ENCODE assay signal across 25 mouse cellular contexts in the genomic region with DNA sequence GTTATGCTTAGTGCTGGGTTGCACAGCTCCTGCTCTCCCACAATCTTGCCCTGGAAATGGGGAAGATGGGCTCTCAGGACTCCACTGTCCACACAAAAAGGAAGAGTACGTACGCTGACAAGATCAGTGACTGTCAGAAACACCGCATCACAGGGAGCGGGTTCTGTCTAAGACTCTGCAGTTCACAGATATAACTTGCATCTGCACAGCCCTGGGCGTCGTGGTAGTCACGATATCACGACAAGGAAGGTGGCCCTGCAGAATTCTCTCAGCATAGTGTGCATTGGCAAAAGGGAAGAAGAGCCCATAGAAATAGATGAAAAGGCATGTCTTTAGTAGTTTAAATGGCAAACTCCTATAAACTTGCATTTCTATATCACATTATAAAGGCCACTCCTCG.
"Had no signal": no experiment of that assay in that cellular context is flagged by ENCODE, and none has a peak within 500 bp of the region (broad histone marks: within the 10 kb centered on the region; RNA-seq: fewer than 3 reads in every experiment).

No protein-coding gene starts in this region.

- H3K27me3 ChIP-seq: heart, embryonic 13.5 days; heart, embryonic 15.5 days; kidney, embryonic 15.5 days had no signal

- H3K27ac ChIP-seq: gastrocnemius, adult 2 months; heart, embryonic 13.5 days; heart, embryonic 15.5 days; hindbrain, embryonic 13.5 days; hindbrain, embryonic 15.5 days; hindbrain, postnatal 0 days; kidney, embryonic 15.5 days; kidney, postnatal 0 days; limb, embryonic 13.5 days had no signal

- H3K4me2 ChIP-seq: heart, embryonic 13.5 days; heart, embryonic 15.5 days; hindbrain, embryonic 13.5 days; hindbrain, embryonic 15.5 days; kidney, embryonic 15.5 days; limb, embryonic 13.5 days had no signal

- H3K4me3 ChIP-seq: gastrocnemius, adult 2 months; heart, embryonic 10.5 days; heart, embryonic 13.5 days; heart, embryonic 15.5 days; hindbrain, embryonic 13.5 days; hindbrain, embryonic 15.5 days; kidney, embryonic 15.5 days; limb, embryonic 13.5 days had no signal

- H3K9ac ChIP-seq: heart, embryonic 13.5 days; heart, embryonic 15.5 days; hindbrain, embryonic 13.5 days; hindbrain, embryonic 15.5 days; kidney, embryonic 15.5 days; limb, embryonic 13.5 days had no signal

- ATAC-seq: forebrain, embryonic 16.5 days; hindbrain, postnatal 0 days; intestine, embryonic 16.5 days had no signal

- DNase-seq: gastrocnemius, adult 2 months; gastrocnemius, postnatal 10 days; gastrocnemius, postnatal 25 days; heart, adult 18-20 months; heart, postnatal 14 days; heart, postnatal 36 days; kidney, adult 11 months; kidney, adult 2 months; kidney, adult 9 months; kidney, postnatal 14 days; kidney, postnatal 36 days; layer of hippocampus, adult 9-11 months; layer of hippocampus, postnatal 36 days; left cerebral cortex, postnatal 4 days had no signal

- H3K9me3 ChIP-seq: heart, embryonic 10.5 days; heart, embryonic 13.5 days; heart, embryonic 15.5 days; hindbrain, embryonic 13.5 days; hindbrain, embryonic 15.5 days; kidney, embryonic 15.5 days; limb, embryonic 13.5 days had no signal

- H3K36me3 ChIP-seq: heart, embryonic 10.5 days; heart, embryonic 13.5 days; heart, embryonic 15.5 days; hindbrain, embryonic 13.5 days; hindbrain, embryonic 15.5 days; kidney, embryonic 15.5 days; limb, embryonic 13.5 days had no signal
